Mouse (Mus musculus) cerebellum, adult 2 months (tissue): Measurements from ENCODE around the gene Prox1.

ENCODE experiments used
- CTCF ChIP-seq: fragments of 200-500 bp; IDR thresholded peaks from 2 replicates; pipeline ENCODE4 v1.5.1; 2011; ENCODE audit warnings: low read depth, mild to moderate bottlenecking, control low read depth, low read length, moderate library complexity, borderline replicate concordance; ENCODE audit not compliant: insufficient read depth
- POLR2A ChIP-seq: fragments of 200-500 bp; IDR thresholded peaks from 2 replicates; pipeline ENCODE4 v1.6.1; 2011; ENCODE audit warnings: low read length, control low read depth, borderline replicate concordance; ENCODE audit not compliant: insufficient read depth

GRCm38 (mm10) chr1:190216621-190217020 is 46.1 kb upstream of the Prox1 start:
- TF ChIP-seq POLR2A (no peak), CTCF (no peak)
